Mouse (Mus musculus): Measurements from ENCODE around the gene Inpp5d. TPM values are rescaled to one million over a fixed set of nuclear protein-coding genes. Genes with fewer than 3 reads are reported as not detected.

Gene Inpp5d
- polyA plus RNA-seq, 1 experiment from 2014 or later, result 7.5 TPM

DNA sequence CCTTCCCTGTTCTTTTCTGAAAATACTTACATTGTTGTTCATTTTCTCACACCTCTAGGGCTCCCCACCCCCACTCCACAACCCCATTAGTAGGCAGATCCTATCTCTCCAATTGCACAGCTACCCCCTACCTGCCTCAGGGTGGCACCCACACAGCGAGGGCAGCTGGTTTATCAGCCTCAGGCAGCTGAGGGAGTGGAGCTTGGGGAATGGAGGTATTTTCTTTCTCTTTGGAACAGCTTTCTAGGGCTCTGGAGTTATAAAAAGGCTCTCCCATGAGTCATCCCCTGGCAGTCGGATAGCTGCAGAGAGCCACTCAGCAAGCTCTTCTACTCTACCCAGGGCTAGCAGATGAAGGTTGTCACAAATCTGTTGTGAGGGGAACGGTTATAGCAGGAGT, 25.9 kb upstream of the Inpp5d start:
- Histone ChIP-seq H3K4me1 (ENCODE audit: control insufficient read depth, insufficient read depth, low read length) (no peaks in the 10 kb centered on the region), H3K9ac (ENCODE audit: low read depth, low read length) (no peak overlapping the region), H3K9me3 (ENCODE audit: control insufficient read depth, low read length) (no peaks in the 10 kb centered on the region), H3K27me3 (ENCODE audit: control insufficient read depth, insufficient read depth, low read length) (no peaks in the 10 kb centered on the region), H3K27ac (ENCODE audit: low read depth, low read length) (no peak overlapping the region), H3K36me3 (ENCODE audit: control insufficient read depth, insufficient read depth, low read length) (no peaks in the 10 kb centered on the region), H3K4me2 (replicated peaks; ENCODE audit: low read depth, low read length) (no peak overlapping the region), H3K4me3 (ENCODE audit: low read length) (no peak overlapping the region)
- ATAC-seq (ENCODE audit: low FRiP score, low TSS enrichment), result no peak
- WGBS, result 70% methylated on average over 3 of the region's 3 CpGs

DNA sequence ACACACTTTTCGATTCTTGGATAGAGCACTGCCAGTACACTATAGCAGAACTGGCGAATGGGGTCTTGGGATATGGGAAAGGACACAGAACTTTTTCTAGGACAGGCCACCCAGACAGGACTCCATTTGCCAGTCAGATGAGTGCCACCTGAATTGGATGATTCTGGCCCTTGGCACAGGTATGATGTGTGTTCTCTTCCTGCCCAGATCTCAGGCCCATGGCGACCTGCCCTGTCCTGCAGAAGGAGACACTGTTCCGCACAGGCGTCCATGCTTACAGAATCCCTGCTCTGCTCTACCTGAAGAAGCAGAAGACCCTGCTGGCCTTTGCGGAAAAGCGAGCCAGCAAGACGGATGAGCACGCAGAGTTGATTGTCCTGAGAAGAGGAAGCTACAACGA, 25.4 kb upstream of the Inpp5d start:
- Histone ChIP-seq H3K4me1 (ENCODE audit: control insufficient read depth, insufficient read depth, low read length) (no peaks in the 10 kb centered on the region), H3K9me3 (ENCODE audit: control insufficient read depth, low read length) (no peaks in the 10 kb centered on the region), H3K4me3 (ENCODE audit: low read length) (no peak overlapping the region), H3K27ac (ENCODE audit: low read depth, low read length) (no peak overlapping the region), H3K27me3 (ENCODE audit: control insufficient read depth, insufficient read depth, low read length) (no peaks in the 10 kb centered on the region), H3K9ac (ENCODE audit: low read depth, low read length) (no peak overlapping the region), H3K4me2 (replicated peaks; ENCODE audit: low read depth, low read length) (no peak overlapping the region), H3K36me3 (ENCODE audit: control insufficient read depth, insufficient read depth, low read length) (no peaks in the 10 kb centered on the region)
- WGBS, result 87% methylated on average over 10 of the region's 10 CpGs
- ATAC-seq (ENCODE audit: low FRiP score, low TSS enrichment), result no peak

DNA sequence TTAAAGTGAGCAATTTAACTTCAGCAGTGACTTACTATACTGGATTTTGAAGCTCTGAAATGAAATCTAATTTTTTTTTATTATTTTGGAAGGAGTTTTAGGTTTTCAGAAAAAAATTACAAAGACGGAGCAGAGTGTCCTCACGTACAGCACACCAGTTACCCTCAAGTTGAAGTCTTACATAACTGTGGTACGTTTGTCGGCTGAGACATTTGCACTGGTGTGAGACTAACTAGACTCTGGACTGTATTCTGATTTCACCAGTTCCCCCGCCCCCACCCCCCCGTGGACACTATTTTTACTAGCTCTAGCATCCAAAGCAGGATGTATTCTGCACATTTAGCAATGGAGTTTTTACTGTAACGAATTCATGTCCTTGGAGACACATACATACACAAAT, 19.6 kb upstream of the Inpp5d start:
- no peaks in the 10 kb centered on the region for H3K27me3 ChIP-seq (ENCODE audit: control insufficient read depth, insufficient read depth, low read length)
- WGBS, result 81% methylated on average over 7 of the region's 7 CpGs
- no peak overlapping the region for H3K9ac ChIP-seq (ENCODE audit: low read depth, low read length)
- no peaks in the 10 kb centered on the region for H3K36me3 ChIP-seq (ENCODE audit: control insufficient read depth, insufficient read depth, low read length)
- no peak overlapping the region for H3K27ac ChIP-seq (ENCODE audit: low read depth, low read length)
- H3K4me1 ChIP-seq (ENCODE audit: control insufficient read depth, insufficient read depth, low read length), result no peaks in the 10 kb centered on the region
- H3K9me3 ChIP-seq (ENCODE audit: control insufficient read depth, low read length), result no peaks in the 10 kb centered on the region
- H3K4me3 ChIP-seq (ENCODE audit: low read length), result no peak overlapping the region
- no peak overlapping the region for H3K4me2 ChIP-seq (replicated peaks; ENCODE audit: low read depth, low read length)
- ATAC-seq (ENCODE audit: low FRiP score, low TSS enrichment), result no peak

DNA sequence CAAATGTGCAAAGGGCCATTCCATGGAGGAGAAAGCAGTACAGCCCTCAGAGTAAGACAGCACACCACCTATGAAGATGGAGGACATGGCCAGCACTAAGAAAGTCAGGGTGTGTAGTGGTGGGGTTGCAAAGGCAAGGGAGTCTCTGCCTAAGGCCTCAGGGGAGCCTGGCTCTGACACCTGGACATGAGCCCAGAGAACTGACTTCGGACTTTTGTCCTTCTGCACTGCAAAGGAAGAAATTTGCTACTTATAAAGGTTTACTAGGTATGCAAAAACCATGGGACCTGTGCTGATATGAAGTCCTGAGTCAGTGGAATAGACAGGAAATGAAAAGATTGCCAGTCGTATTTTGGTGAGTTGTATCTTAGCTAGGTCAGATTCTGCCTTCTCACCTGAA, 18.3 kb upstream of the Inpp5d start:
- no peaks in the 10 kb centered on the region for H3K36me3 ChIP-seq (ENCODE audit: control insufficient read depth, insufficient read depth, low read length)
- no peaks in the 10 kb centered on the region for H3K27me3 ChIP-seq (ENCODE audit: control insufficient read depth, insufficient read depth, low read length)
- H3K4me2 ChIP-seq (replicated peaks; ENCODE audit: low read depth, low read length), result no peak overlapping the region
- no peaks in the 10 kb centered on the region for H3K4me1 ChIP-seq (ENCODE audit: control insufficient read depth, insufficient read depth, low read length)
- no peak for ATAC-seq (ENCODE audit: low FRiP score, low TSS enrichment)
- 81% methylated on average over 2 of the region's 2 CpGs for WGBS
- H3K4me3 ChIP-seq (ENCODE audit: low read length), result no peak overlapping the region
- no peaks in the 10 kb centered on the region for H3K9me3 ChIP-seq (ENCODE audit: control insufficient read depth, low read length)
- no peak overlapping the region for H3K9ac ChIP-seq (ENCODE audit: low read depth, low read length)
- H3K27ac ChIP-seq (ENCODE audit: low read depth, low read length), result no peak overlapping the region

DNA sequence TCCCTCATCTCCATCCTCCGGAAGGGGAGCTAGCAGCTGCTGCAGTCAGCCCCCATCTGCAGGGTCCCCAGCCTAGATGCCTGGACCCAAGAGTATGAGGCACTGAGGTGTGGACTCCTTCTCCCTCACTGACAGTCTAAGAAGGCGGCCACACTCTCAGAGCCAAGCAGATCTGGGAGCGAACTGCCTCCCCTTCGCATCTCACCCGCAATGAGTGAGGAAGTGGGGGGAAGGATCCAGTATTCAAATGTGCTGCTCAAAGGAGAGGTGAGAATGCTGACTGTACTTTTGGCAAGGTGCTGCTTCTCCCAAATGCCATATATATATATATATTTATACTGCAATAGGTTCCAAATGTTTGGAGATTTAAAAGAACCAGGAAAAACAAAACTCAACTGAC, 16.7 kb upstream of the Inpp5d start:
- no peaks in the 10 kb centered on the region for H3K36me3 ChIP-seq (ENCODE audit: control insufficient read depth, insufficient read depth, low read length)
- ATAC-seq (ENCODE audit: low FRiP score, low TSS enrichment), result no peak
- 84% methylated on average over 5 of the region's 5 CpGs for WGBS

DNA sequence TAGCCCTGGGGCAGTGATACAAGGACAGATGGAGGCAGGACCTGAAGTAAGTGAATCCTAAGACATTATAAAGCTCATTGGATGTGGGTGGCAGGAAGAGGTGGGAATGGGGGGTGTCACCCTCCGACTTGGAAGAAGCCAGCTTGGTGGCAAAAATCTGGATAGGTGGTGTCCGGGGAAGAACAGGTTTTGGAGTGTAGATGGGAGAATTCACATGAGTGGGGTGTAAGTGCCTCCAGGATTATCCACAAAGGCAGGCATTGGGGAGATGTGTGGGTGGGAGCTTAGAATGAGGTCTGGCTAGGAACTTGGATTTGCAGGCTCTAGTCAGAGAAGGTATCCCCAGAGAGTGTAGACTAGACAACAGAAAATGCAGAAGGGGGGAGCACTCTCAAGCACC, 14.8 kb upstream of the Inpp5d start:
- H3K36me3 ChIP-seq (ENCODE audit: control insufficient read depth, insufficient read depth, low read length), result no peaks in the 10 kb centered on the region
- H3K4me3 ChIP-seq (ENCODE audit: low read length), result no peak overlapping the region
- H3K9me3 ChIP-seq (ENCODE audit: control insufficient read depth, low read length), result no peaks in the 10 kb centered on the region
- WGBS, result 83% methylated on average over 2 of the region's 2 CpGs
- ATAC-seq (ENCODE audit: low FRiP score, low TSS enrichment), result no peak
- no peaks in the 10 kb centered on the region for H3K27me3 ChIP-seq (ENCODE audit: control insufficient read depth, insufficient read depth, low read length)
- no peak overlapping the region for H3K4me2 ChIP-seq (replicated peaks; ENCODE audit: low read depth, low read length)
- no peaks in the 10 kb centered on the region for H3K4me1 ChIP-seq (ENCODE audit: control insufficient read depth, insufficient read depth, low read length)
- H3K27ac ChIP-seq (ENCODE audit: low read depth, low read length), result no peak overlapping the region
- H3K9ac ChIP-seq (ENCODE audit: low read depth, low read length), result no peak overlapping the region

More for the DNA sequence above, 16.7 kb upstream of the Inpp5d start:
- Histone ChIP-seq H3K9ac (ENCODE audit: low read depth, low read length) (no peak overlapping the region), H3K4me3 (ENCODE audit: low read length) (no peak overlapping the region), H3K4me2 (replicated peaks; ENCODE audit: low read depth, low read length) (no peak overlapping the region), H3K4me1 (ENCODE audit: control insufficient read depth, insufficient read depth, low read length) (no peaks in the 10 kb centered on the region), H3K27ac (ENCODE audit: low read depth, low read length) (no peak overlapping the region), H3K9me3 (ENCODE audit: control insufficient read depth, low read length) (no peaks in the 10 kb centered on the region), H3K27me3 (ENCODE audit: control insufficient read depth, insufficient read depth, low read length) (no peaks in the 10 kb centered on the region)

DNA sequence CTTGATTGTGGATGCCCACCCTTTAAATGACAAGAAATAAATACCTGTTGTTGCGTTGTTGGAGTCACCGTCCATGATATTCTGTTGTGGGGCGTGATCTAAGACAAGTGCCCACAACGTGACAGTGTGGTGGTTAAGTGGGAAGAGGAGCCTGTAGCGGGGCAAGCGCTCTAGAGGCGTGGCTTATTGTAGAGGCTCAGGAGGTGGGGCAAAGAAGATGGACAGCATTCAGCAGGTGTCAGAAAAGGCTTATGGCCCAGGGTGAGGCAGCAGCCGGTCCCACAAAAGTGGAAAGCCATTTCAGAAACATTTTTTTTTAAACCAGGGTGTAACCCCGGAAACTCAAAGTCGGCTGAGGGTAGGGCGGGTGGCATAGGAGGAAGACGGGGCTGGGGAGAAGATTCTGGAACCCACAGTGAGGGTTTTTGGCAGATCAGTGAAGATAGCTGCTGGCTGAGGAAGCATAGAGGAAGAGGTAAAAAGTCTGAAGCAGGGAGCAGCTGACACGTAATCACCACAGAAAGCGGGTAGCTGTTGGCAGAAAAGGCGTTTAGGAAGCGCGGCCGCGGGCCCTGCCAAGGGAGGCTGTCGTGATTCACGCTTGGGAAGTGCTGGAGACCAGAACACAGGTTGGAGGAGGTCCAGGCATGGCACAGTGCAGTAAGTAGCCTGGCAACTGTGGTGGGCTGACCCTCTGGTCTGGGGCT, 12.6 kb upstream of the Inpp5d start:
- H3K9ac ChIP-seq (ENCODE audit: low read depth, low read length), result no peak overlapping the region
- H3K27ac ChIP-seq (ENCODE audit: low read depth, low read length), result no peak overlapping the region
- WGBS, result 82% methylated on average over 21 of the region's 21 CpGs

DNA sequence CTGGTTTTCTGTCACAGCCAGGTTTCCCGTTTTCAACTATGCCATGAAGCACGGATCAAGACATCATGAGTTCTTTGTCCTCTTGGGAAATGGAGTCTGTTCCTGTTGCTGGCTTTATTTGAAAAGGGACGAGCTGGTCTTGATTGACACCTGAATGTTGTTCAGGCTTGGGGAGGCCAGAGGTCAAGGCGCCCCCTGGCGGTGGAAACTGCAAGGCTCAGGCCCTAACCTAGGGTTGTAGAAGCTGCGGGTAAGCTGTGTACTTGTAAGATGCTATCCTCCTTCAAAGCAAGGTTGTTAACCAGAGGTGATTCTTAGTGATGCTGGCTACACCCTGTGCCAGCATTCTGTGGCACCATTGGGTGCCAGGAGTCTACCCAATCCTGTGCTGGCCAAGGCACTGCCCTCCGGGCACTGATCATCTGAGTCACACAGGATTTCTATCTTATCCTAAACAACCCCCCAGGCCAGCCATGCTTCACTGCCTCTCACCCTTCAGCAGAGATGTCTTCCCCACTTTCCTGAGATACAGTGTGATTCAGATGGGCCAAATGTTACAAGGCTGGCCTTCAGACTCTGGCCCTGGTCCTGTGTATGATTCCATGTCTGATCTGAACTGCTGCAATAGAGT, 11.6 kb upstream of the Inpp5d start:
- Histone ChIP-seq H3K4me3 (ENCODE audit: low read length) (no peak overlapping the region), H3K27me3 (ENCODE audit: control insufficient read depth, insufficient read depth, low read length) (no peaks in the 10 kb centered on the region), H3K36me3 (ENCODE audit: control insufficient read depth, insufficient read depth, low read length) (no peaks in the 10 kb centered on the region), H3K27ac (ENCODE audit: low read depth, low read length) (no peak overlapping the region), H3K9me3 (ENCODE audit: control insufficient read depth, low read length) (no peaks in the 10 kb centered on the region), H3K4me1 (ENCODE audit: control insufficient read depth, insufficient read depth, low read length) (no peaks in the 10 kb centered on the region), H3K9ac (ENCODE audit: low read depth, low read length) (no peak overlapping the region), H3K4me2 (replicated peaks; ENCODE audit: low read depth, low read length) (no peak overlapping the region)
- no peak for ATAC-seq (ENCODE audit: low FRiP score, low TSS enrichment)
- 35% methylated on average over 7 of the region's 7 CpGs for WGBS

More for the DNA sequence above, 12.6 kb upstream of the Inpp5d start:
- Histone ChIP-seq H3K27me3 (ENCODE audit: control insufficient read depth, insufficient read depth, low read length) (no peaks in the 10 kb centered on the region), H3K4me2 (replicated peaks; ENCODE audit: low read depth, low read length) (no peak overlapping the region), H3K9me3 (ENCODE audit: control insufficient read depth, low read length) (no peaks in the 10 kb centered on the region), H3K4me1 (ENCODE audit: control insufficient read depth, insufficient read depth, low read length) (no peaks in the 10 kb centered on the region), H3K4me3 (ENCODE audit: low read length) (no peak overlapping the region), H3K36me3 (ENCODE audit: control insufficient read depth, insufficient read depth, low read length) (no peaks in the 10 kb centered on the region)
- no peak for ATAC-seq (ENCODE audit: low FRiP score, low TSS enrichment)

DNA sequence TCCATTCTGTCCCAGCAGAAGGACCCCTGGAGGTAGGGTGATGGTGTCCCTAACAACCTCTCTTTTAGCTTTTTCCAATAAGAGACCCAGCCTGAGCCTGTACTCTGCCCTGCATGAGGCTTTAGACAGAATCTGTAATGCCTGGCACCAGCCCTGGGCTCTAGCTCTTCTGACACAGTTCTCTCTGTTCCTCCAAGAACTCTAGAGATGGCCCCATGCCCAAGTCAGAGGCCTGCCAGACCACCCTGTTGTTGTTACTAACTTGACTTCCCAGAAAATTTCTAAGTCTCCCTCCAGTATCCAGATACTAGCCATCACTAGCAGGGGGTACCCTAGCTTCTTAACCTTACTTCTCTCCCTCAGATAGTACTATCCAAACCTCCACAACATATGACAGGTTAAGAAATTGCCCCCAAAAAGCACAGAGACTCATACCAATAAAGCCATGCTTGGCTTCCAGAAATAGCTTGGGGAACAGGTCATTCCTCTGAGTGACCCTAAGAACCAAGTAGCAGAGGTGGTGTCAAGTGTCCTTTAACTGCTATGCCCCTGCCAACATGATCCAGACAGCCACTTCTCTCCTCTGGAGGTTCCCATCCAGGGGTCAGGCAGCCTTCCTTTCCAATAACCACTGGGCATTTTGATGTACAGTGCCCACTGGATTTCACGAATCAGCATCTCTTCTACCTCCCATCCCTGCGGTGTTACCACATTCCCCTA, 5.4 kb upstream of the Inpp5d start:
- Histone ChIP-seq H3K36me3 (ENCODE audit: control insufficient read depth, insufficient read depth, low read length) (no peaks in the 10 kb centered on the region), H3K9ac (ENCODE audit: low read depth, low read length) (no peak overlapping the region), H3K27me3 (ENCODE audit: control insufficient read depth, insufficient read depth, low read length) (no peaks in the 10 kb centered on the region), H3K4me1 (ENCODE audit: control insufficient read depth, insufficient read depth, low read length) (no peaks in the 10 kb centered on the region), H3K4me2 (replicated peaks; ENCODE audit: low read depth, low read length) (no peak overlapping the region), H3K27ac (ENCODE audit: low read depth, low read length) (no peak overlapping the region), H3K9me3 (ENCODE audit: control insufficient read depth, low read length) (no peaks in the 10 kb centered on the region), H3K4me3 (ENCODE audit: low read length) (no peak overlapping the region)
- 96% methylated on average over 2 of the region's 2 CpGs for WGBS
- ATAC-seq (ENCODE audit: low FRiP score, low TSS enrichment), result no peak
